Mouse (Mus musculus): ENCODE results near the gene Dctn1. TPM values are rescaled to one million over a fixed set of nuclear protein-coding genes. Genes with fewer than 3 reads are reported as not detected.

The Dctn1 gene
- polyA plus RNA-seq, 1 experiment from 2014 or later, result 55.3 TPM

DNA sequence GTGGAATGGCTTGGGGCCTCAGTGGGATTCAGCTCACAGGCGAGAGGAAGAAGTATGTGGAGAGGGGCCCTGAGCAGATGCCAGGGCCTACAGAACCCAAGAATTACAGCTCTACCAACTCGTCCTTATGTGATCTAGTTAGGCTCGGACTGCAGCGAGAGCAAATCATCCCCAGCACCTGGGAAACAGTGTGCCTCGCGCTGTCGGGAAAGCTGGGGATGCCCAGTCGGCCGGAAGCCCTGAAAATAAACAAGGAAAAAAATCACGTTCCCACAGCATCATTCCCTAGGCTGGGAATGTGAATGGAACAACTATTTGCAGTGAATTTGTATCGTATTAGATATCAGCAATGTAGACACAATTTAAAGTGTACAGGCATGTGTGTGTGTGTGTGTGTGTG, 40.6 kb downstream of the Dctn1 start:
- Histone ChIP-seq H3K4me1 (ENCODE audit: insufficient read depth, low read depth, low read length) (no peaks in the 10 kb centered on the region), H3K9me3 (ENCODE audit: low read length) (no peaks in the 10 kb centered on the region), H3K27ac (ENCODE audit: low read length) (no peak overlapping the region; the same call in 1 of the 2 replicates), H3K4me2 (replicated peaks; ENCODE audit: low read depth, low read length) (no peak overlapping the region), H3K27me3 (replicated peaks; ENCODE audit: insufficient read depth, low read length) (no peaks in the 10 kb centered on the region), H3K36me3 (ENCODE audit: insufficient read depth, low read length) (no peaks in the 10 kb centered on the region), H3K4me3 (ENCODE audit: low read depth, low read length) (no peak overlapping the region), H3K9ac (replicated peaks; ENCODE audit: low read depth) (no peak overlapping the region)
- no peak for DNase-seq (ENCODE audit: low spot score)
- TF ChIP-seq CTCF (IDR thresholded peaks at IDR 0.05) (no peak), EP300 (IDR thresholded peaks at IDR 0.05) (no peak)
- WGBS, result 52% methylated on average over 11 of the region's 11 CpGs
- 0 out of 2 replicates have a peak, but pooled peaks have one; percentile 4 for ATAC-seq

DNA sequence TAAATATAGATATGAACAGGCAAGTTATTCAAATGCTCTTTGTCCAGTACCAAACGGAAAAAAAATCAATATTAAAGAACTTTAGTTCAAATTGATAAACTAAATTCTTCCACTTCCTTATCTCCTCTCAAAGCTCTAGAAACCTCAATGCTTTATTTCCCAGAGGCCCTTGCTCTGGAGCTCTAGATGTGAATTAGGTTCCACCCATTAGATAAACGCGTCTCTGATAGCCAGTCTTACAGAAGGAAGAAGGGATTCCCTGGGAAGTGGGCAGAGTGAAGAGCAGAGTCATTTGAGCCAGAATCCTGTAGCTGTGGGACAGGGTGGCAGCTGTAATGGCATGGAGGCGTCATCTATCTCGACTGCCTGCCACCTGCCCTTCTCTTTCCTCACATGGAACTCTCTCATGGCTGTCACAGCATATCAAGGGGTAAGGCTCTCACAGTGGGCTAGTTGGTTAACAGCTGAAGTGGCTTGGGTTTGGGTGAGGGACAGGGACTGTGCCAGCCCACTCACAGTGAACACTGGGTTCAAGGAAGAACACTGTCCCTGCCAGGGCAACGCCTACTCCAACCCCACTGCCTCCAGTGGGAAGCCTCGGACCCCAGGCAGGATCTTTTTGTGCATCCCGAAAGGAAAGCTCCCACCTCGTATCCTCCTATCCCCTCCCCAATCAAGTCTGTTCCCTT, 41.8 kb downstream of the Dctn1 start:
- no peaks in the 10 kb centered on the region for H3K9me3 ChIP-seq (ENCODE audit: low read length)
- 59% methylated on average over 9 of the region's 9 CpGs for WGBS
- no peak overlapping the region for H3K4me2 ChIP-seq (replicated peaks; ENCODE audit: low read depth, low read length)
- no peaks in the 10 kb centered on the region for H3K36me3 ChIP-seq (ENCODE audit: insufficient read depth, low read length)
- no peak overlapping the region for H3K27ac ChIP-seq (ENCODE audit: low read length)
- no peak overlapping the region for H3K9ac ChIP-seq (replicated peaks; ENCODE audit: low read depth)
- ATAC-seq (no peak), DNase-seq (ENCODE audit: low spot score) (no peak)
- H3K4me3 ChIP-seq (ENCODE audit: low read depth, low read length), result no peak overlapping the region
- H3K4me1 ChIP-seq (ENCODE audit: insufficient read depth, low read depth, low read length), result no peaks in the 10 kb centered on the region
- no peak for TF ChIP-seq CTCF (IDR thresholded peaks at IDR 0.05)
- TF ChIP-seq EP300 (IDR thresholded peaks at IDR 0.05), result no peak
- H3K27me3 ChIP-seq (replicated peaks; ENCODE audit: insufficient read depth, low read length), result no peaks in the 10 kb centered on the region

DNA sequence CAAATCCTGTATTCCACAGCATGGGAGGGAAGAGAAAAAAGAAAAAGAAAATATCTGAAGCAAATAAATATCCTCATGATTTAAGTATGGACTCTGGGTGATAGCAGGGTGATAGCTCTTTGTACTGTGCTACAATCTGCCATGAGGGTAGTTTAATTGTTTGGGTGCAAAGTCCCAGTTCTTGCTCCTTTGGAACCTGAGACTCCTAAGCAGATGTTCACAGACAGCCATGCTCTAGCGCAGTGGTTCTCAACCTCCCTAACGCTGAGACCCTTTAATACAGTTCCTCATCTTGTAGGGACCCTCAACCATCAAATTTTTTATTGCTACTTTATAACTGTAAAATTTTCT, 42.3 kb downstream of the Dctn1 start:
- no peak for TF ChIP-seq CTCF (IDR thresholded peaks at IDR 0.05)
- TF ChIP-seq EP300 (IDR thresholded peaks at IDR 0.05), result no peak
- Histone ChIP-seq H3K27ac (ENCODE audit: low read length) (no peak overlapping the region), H3K36me3 (ENCODE audit: insufficient read depth, low read length) (no peaks in the 10 kb centered on the region), H3K4me1 (ENCODE audit: insufficient read depth, low read depth, low read length) (no peaks in the 10 kb centered on the region), H3K4me2 (replicated peaks; ENCODE audit: low read depth, low read length) (no peak overlapping the region), H3K4me3 (ENCODE audit: low read depth, low read length) (no peak overlapping the region), H3K27me3 (replicated peaks; ENCODE audit: insufficient read depth, low read length) (no peaks in the 10 kb centered on the region), H3K9ac (replicated peaks; ENCODE audit: low read depth) (no peak overlapping the region), H3K9me3 (ENCODE audit: low read length) (no peaks in the 10 kb centered on the region)
- ATAC-seq (no peak), DNase-seq (ENCODE audit: low spot score) (no peak)
- WGBS, result 91% methylated on average over 2 of the region's 2 CpGs

DNA sequence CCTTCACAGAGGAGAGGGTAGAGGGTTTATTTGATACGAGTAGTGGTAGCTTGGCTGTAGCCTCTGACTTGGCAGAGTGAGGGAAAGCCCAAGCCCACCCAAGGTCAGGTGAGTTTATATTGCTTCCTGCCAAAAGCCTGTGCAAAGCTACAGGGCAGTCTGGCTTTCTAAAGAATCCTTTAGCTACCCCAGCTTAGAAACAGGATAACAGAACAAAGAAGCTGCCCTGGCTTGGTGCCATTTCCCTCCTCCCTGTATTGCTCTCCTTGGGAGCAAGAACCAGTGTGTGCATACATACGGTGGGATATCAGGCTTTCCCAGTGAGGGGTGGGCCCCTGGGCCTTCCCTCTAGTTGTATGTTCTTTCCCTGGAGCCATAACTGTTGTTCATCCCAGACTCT, 44.8 kb downstream of the Dctn1 start:
- Histone ChIP-seq H3K4me2 (replicated peaks; ENCODE audit: low read depth, low read length) (no peak overlapping the region), H3K36me3 (ENCODE audit: insufficient read depth, low read length) (no peaks in the 10 kb centered on the region), H3K4me1 (ENCODE audit: insufficient read depth, low read depth, low read length) (no peaks in the 10 kb centered on the region), H3K27ac (ENCODE audit: low read length) (no peak overlapping the region), H3K9ac (replicated peaks; ENCODE audit: low read depth) (no peak overlapping the region), H3K4me3 (ENCODE audit: low read depth, low read length) (no peak overlapping the region), H3K9me3 (ENCODE audit: low read length) (no peaks in the 10 kb centered on the region), H3K27me3 (replicated peaks; ENCODE audit: insufficient read depth, low read length) (no peaks in the 10 kb centered on the region)
- WGBS, result 22% methylated on average over 2 of the region's 2 CpGs
- ATAC-seq (no peak), DNase-seq (ENCODE audit: low spot score) (no peak)
- TF ChIP-seq EP300 (IDR thresholded peaks at IDR 0.05) (no peak), CTCF (IDR thresholded peaks at IDR 0.05) (no peak)

- ATAC-seq (no peak), DNase-seq (ENCODE audit: low spot score) (no peak)
- Histone ChIP-seq H3K27ac (ENCODE audit: low read length) (no peak overlapping the region), H3K4me1 (ENCODE audit: insufficient read depth, low read depth, low read length) (no peaks in the 10 kb centered on the region), H3K9ac (replicated peaks; ENCODE audit: low read depth) (no peak overlapping the region), H3K4me3 (ENCODE audit: low read depth, low read length) (no peak overlapping the region), H3K4me2 (replicated peaks; ENCODE audit: low read depth, low read length) (no peak overlapping the region), H3K27me3 (replicated peaks; ENCODE audit: insufficient read depth, low read length) (no peaks in the 10 kb centered on the region), H3K9me3 (ENCODE audit: low read length) (no peaks in the 10 kb centered on the region), H3K36me3 (ENCODE audit: insufficient read depth, low read length) (no peaks in the 10 kb centered on the region)
- 28% methylated on average over 5 of the region's 5 CpGs for WGBS
- TF ChIP-seq EP300 (IDR thresholded peaks at IDR 0.05) (no peak), CTCF (IDR thresholded peaks at IDR 0.05) (no peak)
Measured at GRCm38 (mm10) chr6:83211526-83211925, 45.8 kb downstream of the Dctn1 start.

DNA sequence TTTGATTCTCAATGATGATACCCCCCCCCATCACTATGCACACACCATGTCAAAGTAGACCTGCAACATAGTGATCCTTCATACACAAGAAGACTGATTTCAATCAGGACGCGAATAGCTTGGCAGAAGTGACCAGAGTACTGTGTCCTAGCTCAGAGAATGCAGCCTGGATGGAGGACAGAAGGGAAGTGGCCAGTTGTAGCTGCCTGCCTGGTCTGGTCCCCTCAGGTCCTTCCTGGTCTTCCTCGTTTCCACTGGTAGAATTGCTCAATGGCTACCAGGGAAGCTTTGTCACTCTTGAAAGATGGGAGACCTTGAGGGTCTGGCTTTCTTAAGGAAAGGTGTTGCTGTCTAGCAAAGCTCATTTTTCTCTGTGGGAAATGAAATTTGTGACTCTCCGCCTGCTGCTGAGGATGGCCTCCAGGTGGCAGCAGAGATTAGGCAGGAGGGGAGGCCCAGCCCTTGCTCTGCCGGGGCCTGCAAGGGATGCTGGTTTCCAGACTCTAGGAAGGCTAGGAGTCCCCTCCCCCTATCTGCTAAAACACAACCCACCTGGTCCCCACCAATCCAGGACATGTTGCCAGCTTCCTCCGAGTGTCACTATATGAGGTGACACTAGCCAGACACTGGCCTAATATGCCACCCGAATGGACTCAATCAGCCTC, 49.4 kb downstream of the Dctn1 start:
- no peak overlapping the region for H3K4me3 ChIP-seq (ENCODE audit: low read depth, low read length)
- DNase-seq (ENCODE audit: low spot score), result peak; percentile 77
- no peak overlapping the region for H3K4me2 ChIP-seq (replicated peaks; ENCODE audit: low read depth, low read length)
- 15% methylated on average over 7 of the region's 7 CpGs for WGBS
- H3K9me3 ChIP-seq (ENCODE audit: low read length), result no peaks in the 10 kb centered on the region
- H3K36me3 ChIP-seq (ENCODE audit: insufficient read depth, low read length), result no peaks in the 10 kb centered on the region
- H3K27me3 ChIP-seq (replicated peaks; ENCODE audit: insufficient read depth, low read length), result no peaks in the 10 kb centered on the region
- TF ChIP-seq EP300 (IDR thresholded peaks at IDR 0.05) (no peak), CTCF (IDR thresholded peaks at IDR 0.05) (peak; percentile 94)
- no peaks in the 10 kb centered on the region for H3K4me1 ChIP-seq (ENCODE audit: insufficient read depth, low read depth, low read length)
- no peak overlapping the region for H3K27ac ChIP-seq (ENCODE audit: low read length)
- peak; percentile 61 for ATAC-seq
- H3K9ac ChIP-seq (replicated peaks; ENCODE audit: low read depth), result no peak overlapping the region
